12 mouse cellular contexts compared by ENCODE assay signal in the genomic region with DNA sequence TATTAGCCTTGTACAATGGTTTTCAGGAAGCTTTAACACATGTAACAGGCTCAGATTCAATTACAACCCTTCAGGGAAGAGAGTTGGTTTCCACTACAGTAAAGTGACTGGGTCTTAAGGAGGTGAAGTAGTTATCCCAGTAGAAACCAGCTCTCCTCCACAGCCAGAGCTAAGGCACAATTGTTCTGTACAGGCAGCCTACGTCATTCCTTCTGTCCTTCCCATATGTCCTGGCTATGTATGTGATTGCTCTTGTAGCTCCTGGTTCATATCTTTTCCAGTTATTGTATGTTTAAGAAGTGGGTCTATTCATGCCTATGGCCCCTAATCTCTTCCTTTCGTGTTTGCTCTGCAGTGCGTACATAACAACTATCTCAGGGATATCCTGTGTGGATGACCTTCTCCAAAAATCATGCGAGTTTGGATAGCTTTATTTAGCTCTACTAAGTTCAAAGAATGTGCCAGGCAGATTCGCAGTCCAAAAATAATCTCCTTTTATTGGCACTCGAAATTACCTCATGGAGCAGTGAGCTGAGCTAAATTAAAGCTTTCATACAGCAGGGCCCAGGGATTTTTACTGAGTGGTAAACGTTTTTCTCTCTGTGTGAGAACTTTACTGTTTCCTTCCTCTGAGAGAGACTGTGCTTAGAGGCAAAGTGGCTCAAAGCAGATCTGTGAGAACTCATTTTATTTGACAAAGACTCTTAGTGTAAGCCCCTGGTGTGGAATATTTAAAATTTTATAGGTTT. TPM values are rescaled to one million over a fixed set of nuclear protein-coding genes. Genes with fewer than 3 reads are reported as not detected.
DNase-seq lines count a peak whose midpoint lies in the region; ATAC-seq and TF ChIP-seq lines count a peak whose summit lies in the region.
"Had no signal": no experiment of that assay in that cellular context is flagged by ENCODE, and none has a peak within 500 bp of the region (broad histone marks: within the 10 kb centered on the region; RNA-seq: fewer than 3 reads in every experiment).

No protein-coding gene starts in this region.

- no peak overlapping the region for H3K27ac ChIP-seq in midbrain, embryonic 16.5 days (ENCODE audit: low read length)
- H3K27ac ChIP-seq in midbrain, embryonic 13.5 days, result no peak overlapping the region
- H3K27ac ChIP-seq in heart, embryonic 14.5 days (replicated peaks in 1 of 2; ENCODE audit: control insufficient read depth in 1 of 2, insufficient read depth in 1 of 2, low read depth in 2 of 2, low read length in 2 of 2), result peak overlapping the region; percentile 61 to 84
- H3K27ac ChIP-seq in neural tube, embryonic 15.5 days (replicated peaks), result peak overlapping the region; percentile 42
- H3K27ac ChIP-seq in intestine, postnatal 0 days (ENCODE audit: low read depth, low read length), result no peak overlapping the region
- H3K27ac ChIP-seq: liver, embryonic 14.5 days; neural tube, embryonic 12.5 days had no signal

- H3K27me3 ChIP-seq in midbrain, embryonic 16.5 days (ENCODE audit: control insufficient read depth, insufficient read depth, low read depth, low read length), result no peaks in the 10 kb centered on the region
- no peaks in the 10 kb centered on the region for H3K27me3 ChIP-seq in midbrain, embryonic 13.5 days
- no peaks in the 10 kb centered on the region for H3K27me3 ChIP-seq in heart, embryonic 14.5 days (ENCODE audit: control insufficient read depth, insufficient read depth, low read length)
- H3K27me3 ChIP-seq in neural tube, embryonic 15.5 days (replicated peaks), result no peaks in the 10 kb centered on the region
- H3K27me3 ChIP-seq in intestine, postnatal 0 days (replicated peaks; ENCODE audit: control insufficient read depth, insufficient read depth, low read length), result no peaks in the 10 kb centered on the region
- H3K27me3 ChIP-seq: neural tube, embryonic 12.5 days had no signal

- peaks cover 7% of the 10 kb centered on the region for H3K4me1 ChIP-seq in midbrain, embryonic 16.5 days (ENCODE audit: control insufficient read depth, insufficient read depth, low read length)
- peaks cover 11% of the 10 kb centered on the region; the same call in 1 of the 2 replicates for H3K4me1 ChIP-seq in midbrain, embryonic 13.5 days (replicated peaks)
- peaks cover 9 to 29% of the 10 kb centered on the region in 2 experiments for H3K4me1 ChIP-seq in heart, embryonic 14.5 days (ENCODE audit: control insufficient read depth in 2 of 2, insufficient read depth in 2 of 2, low read length in 2 of 2)
- peaks cover 20% of the 10 kb centered on the region for H3K4me1 ChIP-seq in neural tube, embryonic 15.5 days
- H3K4me1 ChIP-seq in intestine, postnatal 0 days (replicated peaks; ENCODE audit: control insufficient read depth, insufficient read depth, low read length), result no peaks in the 10 kb centered on the region
- H3K4me1 ChIP-seq: neural tube, embryonic 12.5 days had no signal

- H3K9me3 ChIP-seq in midbrain, embryonic 16.5 days (replicated peaks; ENCODE audit: control insufficient read depth, low read length, poor library complexity, severe bottlenecking), result no peaks in the 10 kb centered on the region
- no peaks in the 10 kb centered on the region for H3K9me3 ChIP-seq in midbrain, embryonic 13.5 days
- H3K9me3 ChIP-seq in heart, embryonic 14.5 days (ENCODE audit: control insufficient read depth, low read length), result no peaks in the 10 kb centered on the region
- no peaks in the 10 kb centered on the region for H3K9me3 ChIP-seq in neural tube, embryonic 15.5 days (replicated peaks)
- H3K9me3 ChIP-seq in intestine, postnatal 0 days (ENCODE audit: control insufficient read depth), result no peaks in the 10 kb centered on the region
- H3K9me3 ChIP-seq: neural tube, embryonic 12.5 days had no signal

- H3K36me3 ChIP-seq in midbrain, embryonic 16.5 days (ENCODE audit: control insufficient read depth, insufficient read depth, low read length), result no peaks in the 10 kb centered on the region
- no peaks in the 10 kb centered on the region for H3K36me3 ChIP-seq in midbrain, embryonic 13.5 days
- no peaks in the 10 kb centered on the region for H3K36me3 ChIP-seq in heart, embryonic 14.5 days (ENCODE audit: control insufficient read depth, insufficient read depth, low read length)
- H3K36me3 ChIP-seq in neural tube, embryonic 15.5 days, result no peaks in the 10 kb centered on the region
- no peaks in the 10 kb centered on the region for H3K36me3 ChIP-seq in intestine, postnatal 0 days (ENCODE audit: control insufficient read depth, insufficient read depth)
- H3K36me3 ChIP-seq: neural tube, embryonic 12.5 days had no signal

- 42% methylated on average over 7 of the region's 7 CpGs for WGBS in midbrain, embryonic 16.5 days
- WGBS in midbrain, embryonic 13.5 days, result 56% methylated on average over 7 of the region's 7 CpGs
- 4% methylated on average over 7 of the region's 7 CpGs for WGBS in heart, embryonic 14.5 days
- WGBS in neural tube, embryonic 15.5 days, result 50% methylated on average over 7 of the region's 7 CpGs
- 46% methylated on average over 7 of the region's 7 CpGs for WGBS in intestine, postnatal 0 days

- no peak overlapping the region for H3K9ac ChIP-seq in midbrain, embryonic 16.5 days (ENCODE audit: low read depth, low read length)
- H3K9ac ChIP-seq in midbrain, embryonic 13.5 days (replicated peaks), result no peak overlapping the region
- H3K9ac ChIP-seq in heart, embryonic 14.5 days (ENCODE audit: low read length), result no peak overlapping the region
- no peak overlapping the region for H3K9ac ChIP-seq in neural tube, embryonic 15.5 days (replicated peaks)
- no peak overlapping the region for H3K9ac ChIP-seq in intestine, postnatal 0 days (ENCODE audit: low read depth, low read length)
- H3K9ac ChIP-seq: liver, embryonic 14.5 days; neural tube, embryonic 12.5 days had no signal

- TF ChIP-seq CTCF in intestine, postnatal 0 days (IDR thresholded peaks at IDR 0.05; ENCODE audit: low read depth), result no peak

- H3K4me2 ChIP-seq in midbrain, embryonic 16.5 days (ENCODE audit: low read length), result no peak overlapping the region
- no peak overlapping the region for H3K4me2 ChIP-seq in midbrain, embryonic 13.5 days (replicated peaks)
- peak overlapping the region; percentile 25 for H3K4me2 ChIP-seq in heart, embryonic 14.5 days (ENCODE audit: low read length)
- H3K4me2 ChIP-seq in neural tube, embryonic 15.5 days, result no peak overlapping the region
- H3K4me2 ChIP-seq in intestine, postnatal 0 days (replicated peaks; ENCODE audit: low read depth), result no peak overlapping the region
- H3K4me2 ChIP-seq: neural tube, embryonic 12.5 days had no signal

- no peak overlapping the region for H3K4me3 ChIP-seq in midbrain, embryonic 16.5 days (ENCODE audit: low read depth, low read length)
- H3K4me3 ChIP-seq in midbrain, embryonic 13.5 days (replicated peaks), result no peak overlapping the region
- no peak overlapping the region for H3K4me3 ChIP-seq in heart, embryonic 14.5 days (ENCODE audit: control insufficient read depth in 1 of 2, insufficient read depth in 1 of 2, low read depth in 1 of 2, low read length in 2 of 2)
- H3K4me3 ChIP-seq in neural tube, embryonic 15.5 days (replicated peaks), result no peak overlapping the region
- no peak overlapping the region for H3K4me3 ChIP-seq in intestine, postnatal 0 days (ENCODE audit: low read depth, low read length)
- H3K4me3 ChIP-seq: neural tube, embryonic 12.5 days had no signal

- DNase-seq in gastrocnemius, adult 18-20 months (ENCODE audit: low spot score), result peak; percentile 64
- DNase-seq in gastrocnemius, postnatal 14 days, result no peak
- no peak for DNase-seq in adrenal gland, postnatal 14 days
- DNase-seq: cerebellum, adult 11-12 months; kidney, adult 8-10 months had no signal

- ATAC-seq in midbrain, embryonic 16.5 days, result peak; percentile 78
- ATAC-seq in midbrain, embryonic 13.5 days, result no peak
- ATAC-seq in heart, embryonic 14.5 days (ENCODE audit: insufficient number of reproducible peaks, insufficient read depth, low FRiP score, low read depth), result peak; percentile 76; the same call in 1 of the 2 replicates
- peak; percentile 77; the same call in 1 of the 2 replicates for ATAC-seq in neural tube, embryonic 15.5 days (ENCODE audit: low FRiP score)
- no peak for ATAC-seq in intestine, postnatal 0 days

- intact Hi-C loops in gastrocnemius, postnatal 14 days (cut with DNase I; ENCODE audit: low total_unique reads), result no loop called here

RNA-seq across cellular contexts. Expression of a gene that starts 31.9 kb away (rescaled TPM):
- total RNA-seq in gastrocnemius, adult 18-20 months (2021), result 10 to 100 TPM; 43.6 to 51.3 TPM
- total RNA-seq in gastrocnemius, postnatal 14 days (2021), result 10 to 100 TPM; 39.2 to 49.9 TPM
- 2.8 and 3.4 TPM in 2 replicates for polyA plus RNA-seq in midbrain, embryonic 16.5 days (2015; fragmentation: Nextera tagmentation; extraction: Ambion mirVana)
- 3.6 and 3.7 TPM in 2 replicates for polyA plus RNA-seq in midbrain, embryonic 13.5 days (2015; fragmentation: Nextera tagmentation; extraction: Ambion mirVana)
- polyA plus RNA-seq in heart, embryonic 14.5 days (2014; fragmentation: Nextera tagmentation; extraction: Ambion mirVana), result 8.9 and 9.0 TPM in 2 replicates
- 4.8 and 6.2 TPM in 2 replicates for polyA plus RNA-seq in neural tube, embryonic 15.5 days (2015; fragmentation: Nextera tagmentation; extraction: Ambion mirVana)
- total RNA-seq in adrenal gland, postnatal 14 days (2021), result 9.8 and 11.2 TPM in 2 replicates
- 14.9 and 16.9 TPM in 2 replicates for polyA plus RNA-seq in intestine, postnatal 0 days (2015; fragmentation: Nextera tagmentation; extraction: Ambion mirVana)

Comparison
In these comparisons a context has a peak if more than half of its experiments do, and no peak if none do; other contexts are left out.
1. ATAC-seq: peak in midbrain, embryonic 16.5 days (single experiment), heart, embryonic 14.5 days (single experiment) and neural tube, embryonic 15.5 days (single experiment); none in midbrain, embryonic 13.5 days (single experiment) and intestine, postnatal 0 days (single experiment).
2. H3K27ac ChIP-seq: peak in heart, embryonic 14.5 days (2 of 2) and neural tube, embryonic 15.5 days (single experiment); none in midbrain, embryonic 16.5 days (single experiment), midbrain, embryonic 13.5 days (single experiment) and intestine, postnatal 0 days (single experiment).